Mouse (Mus musculus): ENCODE results near the gene Pcgf3.

The Pcgf3 gene

DNA sequence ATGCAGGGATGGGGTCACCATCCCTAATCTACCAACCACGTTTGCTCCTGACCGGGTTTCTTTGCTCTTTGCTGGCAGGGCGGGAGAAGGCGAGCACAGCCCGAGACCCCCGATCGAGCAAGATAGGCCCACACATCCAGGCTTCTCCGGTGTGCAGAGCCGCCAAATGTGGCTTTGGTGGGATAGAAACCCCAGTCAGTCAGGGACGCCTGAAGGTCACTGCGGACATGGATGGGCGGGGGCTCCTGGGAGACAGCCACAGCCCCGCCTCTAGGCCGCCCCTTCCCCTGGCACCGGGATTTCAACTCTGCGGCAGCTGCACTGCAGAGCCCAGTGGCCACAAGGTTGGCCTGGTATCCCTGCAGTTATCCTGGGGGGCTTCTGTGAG lies 89.2 kb downstream of the Pcgf3 start:
- peak; percentile 52 to 59 for DNase-seq (ENCODE audit: low spot score in 2 of 2)

DNA sequence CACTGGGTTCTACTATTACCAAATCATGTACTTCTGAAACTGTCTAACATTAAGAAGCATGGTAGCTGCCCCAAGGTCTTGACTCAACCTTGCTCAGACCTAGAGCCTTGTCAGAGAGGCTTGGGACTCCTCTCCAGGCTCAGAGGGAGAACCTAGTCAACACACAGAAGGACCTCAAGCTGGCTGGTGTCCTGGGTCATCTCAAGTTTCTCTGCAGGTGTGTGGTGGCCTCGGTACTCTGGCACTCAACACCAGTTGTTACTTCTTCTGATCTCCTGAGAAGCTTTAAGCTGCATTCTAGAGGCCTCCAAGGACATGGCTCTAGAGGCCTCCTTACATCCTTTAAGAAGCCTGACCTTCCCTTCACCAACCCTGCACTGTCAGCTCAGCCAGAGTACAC lies 93.0 kb downstream of the Pcgf3 start:
- no peak for DNase-seq (ENCODE audit: low spot score in 2 of 2)

Data from right cerebral cortex, postnatal 10 days (tissue).